Mouse (Mus musculus): ENCODE results near the gene Uggt1.

The Uggt1 gene

DNA sequence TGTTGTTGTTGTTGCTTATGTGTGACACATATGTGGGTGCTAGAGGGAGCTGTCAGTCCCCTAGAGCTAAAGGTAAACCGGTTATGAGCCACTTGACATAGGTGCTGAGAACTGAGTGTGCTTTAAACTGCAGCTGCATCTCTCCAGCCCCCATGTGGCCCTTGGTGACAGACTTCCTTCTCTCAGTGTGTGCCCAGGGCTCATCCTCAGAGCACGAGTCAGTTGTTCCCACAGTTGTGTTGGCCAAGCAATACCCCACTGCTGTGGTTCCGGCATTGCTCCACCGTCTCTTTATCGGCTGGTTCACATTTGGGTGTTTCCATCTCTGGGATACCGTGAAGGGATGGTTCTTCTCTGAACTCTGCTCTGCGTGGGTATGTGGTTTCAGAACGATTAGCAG is 12.8 kb upstream of the Uggt1 start:
- no peak for DNase-seq (ENCODE audit: low spot score)

DNA sequence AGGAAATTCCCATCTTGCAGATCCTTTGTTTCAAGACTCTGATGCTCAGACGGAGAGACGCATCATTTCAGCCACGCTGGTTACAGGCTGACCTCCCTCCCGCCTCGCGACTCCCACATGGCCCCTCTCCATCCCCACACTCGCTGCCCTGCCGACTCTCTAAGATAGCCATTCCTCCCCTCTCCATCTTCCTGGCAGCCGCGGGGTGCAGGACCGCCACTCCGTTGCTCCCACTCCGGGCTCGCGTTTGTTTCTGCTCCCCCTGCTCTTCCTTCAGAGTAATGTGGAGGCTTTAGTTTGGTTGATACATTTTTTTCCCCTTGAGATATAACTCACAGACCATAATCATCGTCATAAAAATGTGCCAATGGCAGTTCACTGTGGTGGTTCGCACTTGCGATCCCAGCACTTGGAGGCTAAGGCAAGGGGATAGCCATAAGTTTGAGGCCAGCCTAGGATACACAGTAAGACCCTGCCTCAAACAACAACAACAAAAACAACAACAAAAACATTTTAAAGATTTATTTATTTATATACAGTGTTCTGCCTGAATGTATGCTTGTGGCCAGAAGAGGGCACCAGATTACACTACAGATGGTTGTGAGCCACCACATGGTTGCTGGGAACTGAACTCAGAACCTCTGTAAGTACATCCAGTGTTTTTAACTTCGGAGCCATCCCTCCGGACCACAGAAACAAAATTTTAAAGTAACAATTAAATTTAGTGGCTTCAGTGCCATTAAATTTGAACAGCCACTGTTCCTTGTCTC is 11.5 kb upstream of the Uggt1 start:
- no peak for DNase-seq (ENCODE audit: low spot score)

DNA sequence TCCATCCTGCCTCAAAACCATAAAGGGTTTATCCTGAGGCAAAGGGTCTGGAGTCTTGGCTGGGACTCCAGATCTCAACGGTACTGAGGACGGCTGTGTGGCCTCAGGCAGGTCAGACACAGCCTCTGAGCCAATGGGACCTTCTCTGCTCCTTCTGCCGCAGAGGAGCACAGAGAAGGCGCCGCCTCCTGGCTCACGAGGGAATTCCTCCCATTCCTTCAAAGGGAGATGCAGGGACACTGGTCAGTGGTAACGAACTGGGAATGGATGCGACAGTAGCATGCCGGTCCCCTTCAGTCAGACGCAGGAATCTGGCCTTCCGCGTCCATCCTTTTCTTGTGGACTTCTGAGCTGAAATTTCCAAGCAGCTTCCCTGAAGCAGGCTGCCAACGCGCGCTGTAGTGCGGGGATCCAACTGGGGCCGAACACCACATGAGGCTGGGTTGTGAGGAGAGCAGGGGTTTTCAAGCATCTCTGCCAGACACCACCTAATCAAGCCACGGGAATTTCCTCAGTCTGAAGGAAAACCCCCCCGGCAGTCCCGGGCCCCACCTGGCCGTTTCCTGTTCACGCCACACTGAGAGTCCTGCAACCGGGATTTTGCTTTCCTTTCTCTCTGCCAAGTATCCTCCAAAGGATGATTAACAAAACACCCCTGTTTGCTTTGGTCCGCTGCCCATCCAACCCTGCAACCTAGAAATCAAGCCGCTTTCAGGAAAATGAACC is 10.3 kb upstream of the Uggt1 start:
- DNase-seq (ENCODE audit: low spot score), result no peak

DNA sequence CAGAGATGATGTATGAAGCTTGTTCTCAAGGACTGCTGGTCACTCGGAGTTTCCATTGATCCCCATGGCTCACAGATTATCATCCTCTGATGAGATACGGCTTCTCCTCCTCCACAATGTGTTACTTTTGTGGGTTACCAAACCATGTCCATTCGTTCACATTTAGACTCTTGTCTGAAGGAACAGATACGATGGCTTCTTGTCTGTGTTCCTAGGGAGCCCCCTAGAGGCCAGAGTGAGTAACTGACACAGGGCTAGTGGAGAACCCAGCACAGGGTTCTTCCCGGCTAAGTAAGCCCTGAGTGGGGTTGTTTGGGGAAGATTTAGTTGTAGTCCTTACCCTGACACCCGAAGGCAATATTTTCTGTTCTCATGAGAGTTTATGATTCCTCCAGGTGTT is 8.3 kb upstream of the Uggt1 start:
- DNase-seq (ENCODE audit: low spot score), result peak; percentile 51

DNA sequence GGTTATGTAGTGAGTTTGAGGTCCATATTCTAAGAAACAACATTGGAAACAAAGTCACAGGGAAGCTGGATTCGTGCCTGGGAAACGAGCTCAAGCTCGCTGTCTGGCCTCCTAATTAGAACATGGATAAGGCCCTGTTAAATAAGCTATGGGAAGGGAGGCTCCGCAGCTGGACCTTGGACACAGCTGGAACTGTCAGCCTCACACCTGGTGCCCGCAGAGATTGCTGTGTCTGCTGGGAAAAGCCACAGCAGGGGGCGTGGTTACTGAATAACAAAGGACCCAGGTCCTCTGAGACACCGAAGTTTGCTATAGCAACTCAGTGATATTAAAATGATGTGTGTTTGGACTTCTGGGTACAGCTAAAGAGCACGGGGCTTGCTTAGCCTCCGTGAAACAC is 6.9 kb upstream of the Uggt1 start:
- no peak for DNase-seq (ENCODE audit: low spot score)

DNA sequence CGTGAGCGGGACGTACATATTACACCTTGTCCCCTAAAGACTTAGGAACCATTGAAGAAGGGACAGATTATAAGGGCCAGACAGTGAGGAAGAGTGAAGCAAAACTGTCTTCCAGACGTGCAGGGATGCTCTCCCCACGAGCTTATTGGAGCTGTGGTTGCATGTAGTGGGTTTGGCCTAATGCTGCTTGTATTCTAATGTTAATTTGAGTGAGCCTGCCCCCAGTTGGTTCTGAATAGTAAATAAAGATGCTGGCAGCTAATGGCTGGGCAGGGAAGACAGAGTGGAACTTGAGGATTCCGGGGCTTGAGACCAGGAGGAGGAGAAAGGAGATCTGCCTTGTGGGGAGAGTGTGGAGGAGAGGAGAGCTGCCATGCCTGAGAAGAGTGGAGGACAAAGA is 2.2 kb upstream of the Uggt1 start:
- no peak for DNase-seq (ENCODE audit: low spot score)

DNA sequence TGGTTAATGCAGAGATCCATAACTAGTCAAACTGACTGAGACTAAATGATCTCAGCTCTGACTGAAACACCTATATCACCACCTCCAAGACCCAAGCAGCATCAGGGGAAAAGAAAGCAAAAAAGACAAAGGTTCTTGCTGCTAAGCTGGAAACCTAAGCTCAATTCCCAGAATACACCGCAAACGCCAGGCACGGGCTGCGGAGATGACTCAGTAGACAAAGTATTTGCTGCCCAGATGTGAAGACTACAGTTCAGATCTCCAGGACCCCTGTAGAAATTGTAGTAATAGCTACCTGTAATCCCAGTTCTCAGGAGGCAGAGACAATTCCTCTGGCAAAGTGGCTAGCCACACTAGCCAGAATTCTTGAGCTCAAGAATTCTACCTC is 302 bp upstream of the Uggt1 start:
- DNase-seq (ENCODE audit: low spot score), result no peak

DNA sequence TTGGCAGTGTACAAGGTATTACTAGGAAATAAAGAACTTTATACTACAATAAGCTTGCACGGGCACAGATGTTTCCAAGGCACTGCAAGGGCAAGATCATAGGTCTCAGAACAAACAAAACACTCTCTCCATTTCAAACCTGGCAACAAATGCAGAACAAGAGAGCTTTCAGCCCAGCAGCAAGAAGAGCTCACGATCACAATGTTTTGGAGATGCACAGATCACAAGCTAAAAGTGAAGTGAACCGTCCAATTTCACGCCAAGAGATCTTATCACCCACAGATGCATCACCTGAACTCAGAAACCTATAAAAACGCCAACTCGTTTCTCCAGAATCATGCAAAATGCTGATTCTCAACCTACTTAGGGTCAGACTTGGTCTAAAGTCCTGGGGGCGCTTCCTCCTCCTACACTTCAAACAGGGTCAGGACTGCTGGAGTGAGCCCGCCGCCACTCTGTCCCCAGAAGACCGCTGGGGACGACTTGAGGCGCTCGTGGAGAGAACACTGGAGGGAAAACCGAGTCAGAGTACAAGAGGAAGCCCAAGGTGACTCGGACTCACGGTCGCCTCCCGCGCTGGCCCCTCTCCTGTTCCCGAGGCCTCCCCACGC is 968 bp downstream of the Uggt1 start:
- DNase-seq (ENCODE audit: low spot score), result no peak

DNA sequence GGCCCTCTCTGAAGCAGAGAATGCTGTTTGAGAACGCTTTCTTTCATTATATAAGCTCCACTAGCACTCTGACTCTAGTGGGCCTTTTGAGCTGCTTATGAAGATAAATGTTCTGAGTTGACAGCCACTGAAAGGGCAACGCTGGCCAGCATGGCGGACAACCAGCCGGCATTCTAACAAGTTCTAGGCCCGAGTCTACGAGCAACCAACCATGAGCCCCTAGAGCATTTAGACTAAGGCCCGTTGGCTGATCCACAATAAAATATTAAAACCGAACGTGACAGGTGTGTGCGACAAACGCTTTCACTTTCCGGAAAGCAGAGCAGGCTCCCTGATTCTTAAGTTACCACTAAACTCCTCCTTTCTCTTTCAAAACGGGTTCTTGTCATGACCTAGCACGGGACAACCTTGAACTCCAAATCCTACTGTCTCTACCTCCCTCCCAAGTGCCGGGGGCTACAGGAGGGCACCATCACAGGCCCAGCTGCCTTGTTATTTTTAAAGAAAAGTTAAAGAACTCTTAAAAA is 2.6 kb downstream of the Uggt1 start:
- DNase-seq (ENCODE audit: low spot score), result no peak

DNA sequence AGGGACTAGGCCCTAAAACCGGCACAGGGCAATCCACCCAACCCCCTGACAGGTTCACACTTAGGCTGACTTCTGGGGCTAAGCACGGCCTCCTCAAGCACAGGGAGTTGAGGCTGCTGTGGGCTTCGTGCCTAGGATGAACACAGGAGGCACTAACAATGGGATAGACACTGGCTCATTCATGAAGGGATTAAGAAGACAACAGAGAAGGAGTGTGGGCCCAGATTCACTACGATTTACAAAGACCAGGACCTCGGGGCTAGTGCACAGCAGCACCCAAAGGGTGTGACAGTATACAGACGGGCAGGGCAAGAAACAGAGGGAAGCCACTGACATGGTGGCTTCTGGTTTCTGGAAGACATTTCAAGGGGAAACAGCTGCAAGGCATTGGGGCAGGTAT is 4.3 kb downstream of the Uggt1 start:
- no peak for DNase-seq (ENCODE audit: low spot score)

DNA sequence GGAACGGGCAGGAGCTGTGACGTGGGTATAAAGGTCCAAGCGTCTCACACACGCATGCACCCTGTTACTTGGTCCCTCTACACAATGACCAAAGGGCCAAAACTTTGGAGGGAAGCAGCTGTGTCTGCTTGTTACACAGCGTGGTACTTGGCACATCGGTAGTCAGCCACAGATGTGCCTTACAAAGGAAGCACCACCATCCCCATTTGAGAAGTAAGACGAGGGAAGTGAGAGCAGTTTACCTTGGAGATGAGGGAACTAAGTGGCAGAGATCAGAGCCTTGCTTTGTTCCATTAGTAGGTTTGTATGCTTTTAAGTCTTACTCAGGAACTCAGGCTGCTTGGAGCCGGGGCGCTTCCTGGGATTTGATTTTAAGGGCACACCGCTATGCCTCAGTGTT is 5.1 kb downstream of the Uggt1 start:
- DNase-seq (ENCODE audit: low spot score), result no peak

DNA sequence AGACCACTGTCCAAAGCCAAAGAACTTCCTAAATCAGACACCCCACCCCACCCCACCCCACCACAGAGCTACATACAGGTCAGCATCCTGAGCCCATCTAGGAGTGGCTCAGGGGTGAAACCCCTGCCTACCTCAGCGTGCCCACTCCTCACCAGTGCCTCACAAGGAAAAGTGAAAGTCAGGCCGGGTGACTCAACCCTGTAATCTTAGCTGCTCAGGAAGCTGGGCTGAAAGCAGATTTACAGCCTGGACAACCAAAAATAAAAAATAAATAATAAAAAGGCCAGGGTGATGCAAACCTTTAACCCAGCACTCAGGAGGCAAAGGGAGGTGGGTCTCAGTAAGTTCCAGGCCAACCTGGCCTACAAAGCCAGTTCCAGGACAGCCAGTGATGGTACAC is 8.7 kb downstream of the Uggt1 start:
- no peak for DNase-seq (ENCODE audit: low spot score)

DNA sequence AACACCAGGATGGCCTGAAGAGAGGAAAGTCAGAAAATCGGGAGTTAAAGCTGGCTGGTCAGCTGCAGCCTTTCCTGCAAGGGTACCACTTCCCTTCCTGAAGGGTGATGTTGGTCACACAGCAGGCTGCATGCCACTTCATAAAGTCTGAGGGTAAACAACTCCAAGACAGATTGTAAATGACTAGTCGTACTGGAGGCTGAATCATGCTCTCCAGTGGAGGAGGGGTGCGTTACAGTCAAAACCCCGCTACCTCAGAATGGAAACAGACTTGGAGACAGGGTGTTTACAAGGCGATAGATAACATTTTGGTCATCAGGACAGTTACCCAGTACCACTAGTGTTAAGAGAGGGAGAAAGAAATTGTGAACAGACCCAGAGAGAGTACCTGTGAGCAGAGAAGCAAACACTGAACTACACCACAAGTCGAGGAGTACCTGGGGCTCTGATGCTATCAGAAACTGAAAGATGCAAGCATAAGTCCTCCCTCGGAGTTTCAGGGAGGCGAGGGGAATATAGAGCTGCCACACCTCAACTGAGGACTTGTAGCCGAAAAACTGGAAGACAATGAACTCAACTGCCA is 9.4 kb downstream of the Uggt1 start:
- DNase-seq (ENCODE audit: low spot score), result no peak

DNA sequence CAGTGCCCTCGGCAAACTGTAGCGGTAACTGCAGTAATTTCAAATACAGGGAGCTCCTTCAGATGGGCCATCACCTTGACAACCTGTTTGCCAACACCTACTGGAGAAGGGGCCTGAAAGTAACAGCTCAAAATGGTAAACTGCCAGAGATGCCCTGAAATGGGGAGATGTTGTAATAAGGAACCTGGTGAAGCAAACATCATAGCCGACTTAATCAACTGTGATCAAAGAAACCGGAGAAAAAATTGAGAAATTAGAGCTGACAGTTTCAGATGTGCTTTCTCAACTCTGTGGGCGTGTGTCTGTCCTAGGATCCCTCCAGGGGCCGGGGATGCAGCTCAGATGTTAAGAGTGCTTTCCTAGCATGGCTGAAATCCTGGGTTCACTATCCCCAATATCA is 11.3 kb downstream of the Uggt1 start:
- no peak for DNase-seq (ENCODE audit: low spot score)

DNA sequence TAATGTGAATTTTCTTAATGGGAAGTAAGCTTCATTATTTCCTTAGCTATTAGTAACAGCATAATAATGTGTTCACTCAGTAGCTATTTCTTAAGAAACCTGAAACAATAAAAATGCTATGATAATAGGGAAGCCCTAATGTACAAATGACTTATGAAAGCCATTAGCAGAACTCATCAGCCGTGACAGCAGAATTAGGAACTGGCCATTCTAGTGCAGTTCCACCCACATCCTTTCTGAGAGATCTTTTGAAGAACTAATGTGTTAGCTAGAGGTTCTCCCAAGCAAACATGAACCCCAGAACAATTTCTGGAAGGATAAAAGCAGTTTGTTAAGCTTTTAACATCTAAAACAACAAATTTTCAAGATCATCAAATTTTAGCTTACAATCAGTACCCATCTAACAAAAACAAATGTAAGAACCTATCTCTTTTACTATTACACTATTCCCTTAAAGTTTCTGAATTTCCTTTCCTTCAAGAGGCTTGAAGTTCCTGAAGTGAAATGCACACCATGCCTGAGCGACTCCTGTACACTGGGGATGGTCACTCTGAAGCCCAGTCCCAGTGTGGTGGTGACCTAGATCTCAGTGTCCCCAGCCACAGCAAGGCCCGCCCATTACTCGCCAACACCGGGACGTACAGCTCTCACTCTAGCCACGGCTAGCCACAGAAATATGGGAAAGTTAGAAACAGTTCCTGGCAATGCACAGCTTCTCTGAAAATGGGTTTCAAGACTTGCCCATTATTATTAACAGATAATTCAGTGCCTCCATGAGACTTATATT is 13.4 kb downstream of the Uggt1 start:
- DNase-seq (ENCODE audit: low spot score), result no peak

DNA sequence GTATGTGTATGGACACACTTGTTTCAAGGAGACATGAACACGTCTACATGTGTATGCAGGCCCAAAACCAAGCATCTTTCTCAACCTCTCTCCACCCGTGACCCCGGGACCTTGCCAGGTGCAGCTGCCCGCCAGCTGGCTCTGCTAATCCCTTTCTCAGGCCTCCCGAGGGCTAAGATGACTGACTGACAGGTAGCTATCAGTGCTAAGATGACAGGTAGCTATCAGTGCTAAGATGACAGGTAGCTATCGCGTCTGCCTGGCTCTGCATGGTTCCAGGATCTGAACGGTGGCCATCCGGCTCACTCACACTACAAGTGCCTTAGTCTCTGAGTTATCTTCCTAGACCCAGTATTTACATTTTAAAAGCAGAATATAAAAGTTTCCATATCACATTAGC is 16.1 kb downstream of the Uggt1 start:
- no peak for DNase-seq (ENCODE audit: low spot score)

DNA sequence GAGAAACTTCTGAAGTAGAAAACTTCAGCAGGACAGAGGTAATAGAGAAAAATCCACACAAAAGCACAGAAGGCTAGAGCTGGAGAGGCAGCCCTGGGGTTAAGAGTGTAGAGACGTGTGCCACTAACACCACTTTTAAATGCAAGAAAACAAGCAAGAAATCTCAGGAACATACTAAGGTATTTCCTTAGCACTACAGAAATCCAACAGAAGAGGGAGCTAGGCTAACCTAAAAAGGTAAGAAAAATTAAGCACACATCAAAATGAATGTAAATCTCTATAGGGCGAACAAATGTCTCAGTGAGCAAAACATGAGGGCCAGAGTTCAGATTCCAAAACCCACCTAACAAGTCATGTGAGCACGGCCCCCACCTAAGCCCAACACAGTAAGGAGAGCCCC is 19.9 kb downstream of the Uggt1 start:
- no peak for DNase-seq (ENCODE audit: low spot score)

DNA sequence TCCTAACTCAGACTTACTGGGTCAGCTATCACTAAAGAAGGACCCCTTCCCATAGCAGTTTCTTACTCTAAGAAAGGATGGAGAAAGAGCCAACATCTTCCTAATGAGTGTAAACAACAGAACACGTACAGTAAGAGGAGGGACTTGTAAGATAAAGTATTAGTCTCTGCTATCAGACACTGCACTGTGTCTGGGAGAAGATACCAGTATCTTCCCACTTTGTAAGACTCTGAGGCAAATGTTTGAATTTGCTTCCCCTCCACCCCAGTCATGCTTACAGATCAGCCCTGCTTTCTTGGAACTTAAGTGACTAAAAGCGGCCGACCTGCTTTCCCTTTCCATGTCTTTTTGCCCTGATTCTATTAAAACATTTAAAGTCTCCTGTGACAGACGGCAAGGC is 30.2 kb downstream of the Uggt1 start:
- DNase-seq (ENCODE audit: low spot score), result no peak

DNA sequence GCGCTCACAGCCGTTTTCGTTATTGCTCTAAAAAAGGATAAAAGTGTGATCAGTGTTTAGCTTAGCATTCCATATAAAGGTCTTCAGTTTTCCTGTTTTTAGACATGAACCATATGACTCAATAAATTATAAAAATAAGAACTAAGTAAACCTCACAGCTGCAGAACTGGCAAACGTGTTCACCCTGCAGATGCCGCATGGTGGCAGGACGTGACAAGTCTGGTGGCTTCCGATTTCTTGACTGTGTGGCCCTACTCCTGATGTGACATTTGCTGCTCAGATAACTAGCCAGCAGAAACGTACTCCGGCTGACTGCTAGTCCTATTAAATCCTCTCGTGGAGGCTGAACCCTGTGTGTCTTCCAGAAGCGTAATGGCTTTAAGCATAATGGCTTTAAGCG is 42.8 kb downstream of the Uggt1 start:
- DNase-seq (ENCODE audit: low spot score), result no peak

DNA sequence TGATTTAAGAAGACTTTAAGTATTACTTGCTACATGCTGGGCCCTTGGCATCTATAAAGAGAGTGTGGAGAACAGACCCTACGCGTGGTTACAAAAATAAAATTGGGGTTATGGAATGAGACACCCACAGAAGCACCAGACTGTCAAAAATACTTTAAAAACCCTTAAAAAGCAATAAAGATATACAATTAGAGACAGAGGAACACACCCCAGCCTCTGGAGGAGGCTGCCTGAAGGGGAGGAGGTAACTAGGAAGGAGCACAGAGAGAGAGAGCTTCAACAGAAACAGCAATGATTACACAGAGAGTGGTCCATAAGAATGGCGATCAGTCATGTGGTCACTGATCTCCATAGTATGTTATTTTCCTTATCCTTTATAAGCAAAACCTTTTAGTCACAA is 50.0 kb downstream of the Uggt1 start:
- DNase-seq (ENCODE audit: low spot score), result no peak

DNA sequence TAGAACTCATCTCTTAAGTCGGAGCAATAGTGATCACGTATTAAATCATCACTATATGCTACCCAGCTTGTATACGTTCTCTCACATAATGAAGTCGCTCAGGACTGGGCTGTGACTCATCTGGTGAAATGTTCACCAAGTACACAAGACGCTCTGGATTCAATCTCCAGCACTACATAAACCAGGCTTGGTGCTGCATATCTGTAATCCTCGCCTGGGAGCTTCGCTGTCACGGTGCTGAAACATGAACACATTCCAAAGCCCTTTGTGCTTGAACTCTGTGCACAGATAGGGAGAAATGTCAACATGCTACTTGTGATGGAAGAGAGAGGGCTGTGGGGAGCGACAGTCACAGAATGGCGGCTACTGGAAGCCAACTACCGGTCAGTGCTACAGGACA is 52.6 kb downstream of the Uggt1 start:
- no peak for DNase-seq (ENCODE audit: low spot score)

DNA sequence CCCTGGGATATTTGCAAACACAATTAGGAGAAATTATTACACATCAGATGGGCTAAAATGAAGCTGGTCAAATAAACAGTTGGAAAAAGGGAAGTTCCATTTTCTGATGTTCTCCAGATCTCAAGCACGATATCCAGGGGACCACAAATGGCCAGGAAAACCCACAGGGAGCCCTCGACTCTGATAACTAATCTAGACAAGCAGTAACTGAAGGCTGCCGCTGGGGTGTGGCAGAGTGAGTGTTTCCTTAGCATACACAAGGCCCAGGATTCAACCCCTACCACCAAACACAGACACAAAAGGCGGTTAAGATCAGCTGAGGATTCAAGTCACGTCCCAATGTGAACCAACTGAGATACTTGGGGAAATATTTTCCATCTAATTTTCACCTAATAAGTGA is 64.5 kb downstream of the Uggt1 start:
- no peak for DNase-seq (ENCODE audit: low spot score)

All from spleen, adult 12 weeks (tissue).